Mouse (Mus musculus) megakaryocyte, embryonic 14.5 days (primary cell): ENCODE measurements around the gene Tbx10.

Experiments
- FLI1 ChIP-seq: IDR thresholded peaks from 2 replicates; pipeline ENCODE4 v1.6.1; 2012; ENCODE audit warnings: low read length, inconsistent platforms, mixed read lengths
- GATA1 ChIP-seq: IDR thresholded peaks from 3 replicates; pipeline ENCODE4 v1.6.1; 2012; ENCODE audit warnings: mixed read lengths, low read length, inconsistent platforms, borderline replicate concordance

DNA sequence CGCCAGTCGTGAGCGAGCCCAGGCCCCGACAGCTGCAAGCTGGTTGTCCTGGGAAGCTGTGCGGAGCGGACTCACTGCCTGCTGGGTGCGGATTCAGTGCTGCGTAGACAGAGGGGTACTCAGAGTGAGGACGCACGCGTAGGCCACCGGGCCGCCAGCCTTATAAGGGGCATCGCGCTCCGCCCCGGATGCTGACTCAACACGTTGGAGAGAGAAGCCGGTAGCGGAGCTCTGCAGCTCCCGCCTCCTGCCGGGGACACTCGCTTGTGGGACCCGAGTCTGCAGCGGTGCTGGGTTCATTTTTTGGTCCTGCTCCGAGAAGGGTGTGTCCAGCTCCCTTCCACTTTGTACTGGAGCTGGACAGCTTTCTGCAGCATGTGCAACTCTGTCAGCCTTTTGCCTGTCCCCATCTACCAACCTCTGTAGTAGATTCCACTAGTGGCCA lies 45.3 kb downstream of the Tbx10 start, which contains the start of gene Gstp1:
- no peak for TF ChIP-seq GATA1
- 0 out of 2 replicates have a peak, but pooled peaks have one; percentile 7 for TF ChIP-seq FLI1
